ENCODE assay signal across 9 mouse cellular contexts in genomic region chr13:46619633-46620032, GRCm38 (mm10). TPM values are rescaled to one million over a fixed set of nuclear protein-coding genes. Genes with fewer than 3 reads are reported as not detected.
A peak's percentile ranks its signal among the peaks of the same experiment; 100 is the strongest.
DNase-seq lines count a peak whose midpoint lies in the region; ATAC-seq and TF ChIP-seq lines count a peak whose summit lies in the region.
"Had no signal": no experiment of that assay in that cellular context is flagged by ENCODE, and none has a peak within 500 bp of the region (broad histone marks: within the 10 kb centered on the region; RNA-seq: fewer than 3 reads in every experiment).

No protein-coding gene starts in this region.

- peaks cover 18% of the 10 kb centered on the region for H3K4me1 ChIP-seq in kidney, embryonic 15.5 days
- no peaks in the 10 kb centered on the region for H3K4me1 ChIP-seq in kidney, adult 2 months (ENCODE audit: control insufficient read depth, insufficient read depth, low read length)
- peaks cover 6% of the 10 kb centered on the region for H3K4me1 ChIP-seq in hindbrain, embryonic 13.5 days (replicated peaks)

- H3K36me3 ChIP-seq in kidney, embryonic 15.5 days: no peaks in the 10 kb centered on the region
- no peaks in the 10 kb centered on the region for H3K36me3 ChIP-seq in kidney, adult 2 months (ENCODE audit: control insufficient read depth, insufficient read depth, low read length)
- no peaks in the 10 kb centered on the region for H3K36me3 ChIP-seq in hindbrain, embryonic 13.5 days
- H3K36me3 ChIP-seq in splenic B cell, adult 2 months (ENCODE audit: control insufficient read depth, insufficient read depth, low read length, poor library complexity, severe bottlenecking): no peaks in the 10 kb centered on the region

- peak overlapping the region; percentile 44 for H3K4me2 ChIP-seq in kidney, embryonic 15.5 days
- peak overlapping the region; percentile 33; the same call in 1 of the 2 replicates for H3K4me2 ChIP-seq in hindbrain, embryonic 13.5 days

- 22% methylated on average over 11 of the region's 11 CpGs for WGBS in kidney, embryonic 15.5 days
- 22% methylated on average over 11 of the region's 11 CpGs for WGBS in kidney, adult 2 months
- WGBS in hindbrain, embryonic 13.5 days: 38% methylated on average over 11 of the region's 11 CpGs

- TF ChIP-seq CTCF in kidney, adult 2 months (conservative IDR thresholded peaks at IDR 0.05; ENCODE audit: insufficient read depth, insufficient read length, low read depth, low read length): no peak

- TF ChIP-seq POLR2A in kidney, adult 2 months (IDR thresholded peaks at IDR 0.05; ENCODE audit: low read depth, low read length): no peak

- DNase-seq in kidney, adult 2 months: no peak
- peak; percentile 32 for DNase-seq in embryo, embryonic 10 days (ENCODE audit: low spot score)
- DNase-seq in lung, postnatal 10 days: peak; percentile 53
- peak; percentile 72 for DNase-seq in splenic B cell, adult 2 months (ENCODE audit: low read depth, low spot score)
- no peak for DNase-seq in cerebellum, postnatal 14 days
- no peak for DNase-seq in left cerebral cortex, adult 9 months (ENCODE audit: low spot score in 2 of 2)

- peak; percentile 66 for ATAC-seq in kidney, embryonic 15.5 days (replicated peaks; ENCODE audit: low FRiP score)
- no peak for ATAC-seq in hindbrain, embryonic 13.5 days (ENCODE audit: low FRiP score)

- H3K4me3 ChIP-seq in kidney, embryonic 15.5 days (replicated peaks): no peak overlapping the region; the same call in 1 of the 2 replicates
- H3K4me3 ChIP-seq in kidney, adult 2 months (ENCODE audit: insufficient read depth, low read depth, low read length): no peak overlapping the region
- no peak overlapping the region for H3K4me3 ChIP-seq in hindbrain, embryonic 13.5 days
- H3K4me3 ChIP-seq: heart, adult 2 months had no signal

- no peaks in the 10 kb centered on the region for H3K27me3 ChIP-seq in kidney, embryonic 15.5 days
- H3K27me3 ChIP-seq in kidney, adult 2 months (replicated peaks; ENCODE audit: control insufficient read depth, insufficient read depth, low read length): no peaks in the 10 kb centered on the region
- no peaks in the 10 kb centered on the region for H3K27me3 ChIP-seq in hindbrain, embryonic 13.5 days
- no peaks in the 10 kb centered on the region for H3K27me3 ChIP-seq in splenic B cell, adult 2 months (ENCODE audit: control insufficient read depth, insufficient read depth, low read length, poor library complexity, severe bottlenecking)

- H3K9ac ChIP-seq in kidney, embryonic 15.5 days: no peak overlapping the region
- H3K9ac ChIP-seq in hindbrain, embryonic 13.5 days: no peak overlapping the region

- H3K27ac ChIP-seq in kidney, embryonic 15.5 days: no peak overlapping the region
- H3K27ac ChIP-seq in kidney, adult 2 months (ENCODE audit: insufficient read depth, low read depth, low read length): no peak overlapping the region
- no peak overlapping the region for H3K27ac ChIP-seq in hindbrain, embryonic 13.5 days
- H3K27ac ChIP-seq: heart, adult 2 months had no signal

- no peaks in the 10 kb centered on the region for H3K9me3 ChIP-seq in kidney, embryonic 15.5 days (replicated peaks)
- H3K9me3 ChIP-seq in hindbrain, embryonic 13.5 days: no peaks in the 10 kb centered on the region

RNA-seq across cellular contexts. Expression of gene Fam8a1, which starts 49.7 kb away (rescaled TPM):
- polyA plus RNA-seq in kidney, embryonic 15.5 days (2015; fragmentation: Nextera tagmentation; extraction: Ambion mirVana): 10.6 and 12.2 TPM in 2 replicates
- 20.4 and 21.5 TPM in 2 replicates for polyA plus RNA-seq in kidney, adult 2 months (2012; rRNA removed)
- 17.6 and 17.9 TPM in 2 replicates for polyA plus RNA-seq in hindbrain, embryonic 13.5 days (2015; fragmentation: Nextera tagmentation; extraction: Ambion mirVana)

Comparison
In these comparisons a context has a peak if more than half of its experiments do, and no peak if none do; other contexts are left out.
1. DNase-seq: peak in embryo, embryonic 10 days (single experiment), lung, postnatal 10 days (single experiment) and splenic B cell, adult 2 months (single experiment); none in kidney, adult 2 months (single experiment), cerebellum, postnatal 14 days (0 of 2) and left cerebral cortex, adult 9 months (0 of 2).